Mouse (Mus musculus) E14TG2a.4 (cell line): ENCODE measurements around the gene Enc1.

Source experiments
- CTCF ChIP-seq: conservative IDR thresholded peaks from 2 replicates; pipeline ENCODE4 v1.5.1; 2014; ENCODE audit warnings: low read length
- NANOG ChIP-seq: IDR thresholded peaks from 2 replicates; pipeline ENCODE4 v1.6.1; 2014; ENCODE audit warnings: borderline replicate concordance, low read length, mixed read lengths
- POU5F1 ChIP-seq: IDR thresholded peaks from 2 replicates; pipeline ENCODE4 v1.6.1; 2014; ENCODE audit warnings: low read length, borderline replicate concordance

- no peak for TF ChIP-seq CTCF
- no peak for TF ChIP-seq POU5F1
- no peak for TF ChIP-seq NANOG
Measured at GRCm38 (mm10) chr13:97259271-97259670, 18.4 kb downstream of the Enc1 start.
